Mouse (Mus musculus) erythroblast, embryonic 14.5 days (primary cell): ENCODE results near the gene Stk26.

Experiments used
- GATA1 ChIP-seq: IDR thresholded peaks from 2 replicates; pipeline ENCODE4 v1.6.1; 2012; ENCODE audit warnings: low read length, inconsistent platforms, mixed read lengths
- TAL1 ChIP-seq: IDR thresholded peaks from 3 replicates; pipeline ENCODE4 v1.6.1; 2012; ENCODE audit warnings: low read length, inconsistent platforms, mixed read lengths

- TF ChIP-seq TAL1 (no peak), GATA1 (no peak)
Observed at GRCm38 (mm10) chrX:50926893-50927545, 86.2 kb downstream of the Stk26 start.
